Mouse (Mus musculus) kidney, postnatal 14 days (tissue): Measurements from ENCODE around the gene Pde4c.

ENCODE experiments used
- DNase-seq: peaks from one replicate; pipeline ENCODE4 v3.0.0; 2022; ENCODE audit warnings: mixed read lengths

Gene Pde4c

DNA sequence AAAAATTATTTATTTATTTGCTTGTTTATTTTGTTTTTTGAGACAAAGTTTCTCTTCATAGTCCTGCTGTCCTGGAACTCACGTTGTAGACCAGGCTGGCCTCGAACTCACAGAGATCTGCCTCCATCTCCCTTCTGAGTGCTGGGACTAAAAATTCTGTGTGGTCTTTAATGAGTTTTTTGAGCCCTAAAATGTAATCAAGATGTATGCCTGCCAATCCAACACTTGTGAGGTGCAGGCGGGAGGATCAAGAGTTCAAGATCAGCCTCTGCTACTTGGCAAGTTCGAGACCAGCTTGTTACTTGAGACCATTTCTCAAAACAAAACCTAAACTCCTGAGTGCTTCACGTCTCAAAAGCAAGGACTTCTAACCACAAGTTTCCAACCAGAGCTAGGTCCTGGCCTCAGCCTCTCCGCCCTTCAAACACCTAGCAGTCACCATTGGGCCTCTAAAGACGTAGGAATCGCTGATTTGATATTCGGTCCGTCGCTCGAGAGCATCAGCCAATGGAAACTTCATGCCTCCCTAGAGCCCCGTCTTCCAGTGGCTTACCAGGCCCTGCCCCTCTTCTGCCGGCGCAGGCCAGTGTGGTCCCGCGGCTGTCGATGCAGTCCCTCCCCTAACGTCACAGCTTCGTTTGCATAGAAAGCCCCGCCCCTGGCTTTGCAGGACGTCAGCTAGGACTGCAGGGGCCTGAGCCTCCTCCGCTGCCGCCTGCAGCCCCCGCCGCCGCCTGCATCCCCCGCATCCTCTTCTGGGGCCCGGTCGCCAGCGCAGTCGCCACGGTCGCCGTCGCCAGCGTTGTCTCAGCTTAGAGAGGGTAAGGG is 30.7 kb downstream of the Pde4c start, which contains the start of gene Rab3a:
Gene Rab3a, plus strand, starts transcription at position 637 of the 828 bp plus-strand sequence.
- peak; percentile 99 for DNase-seq

DNA sequence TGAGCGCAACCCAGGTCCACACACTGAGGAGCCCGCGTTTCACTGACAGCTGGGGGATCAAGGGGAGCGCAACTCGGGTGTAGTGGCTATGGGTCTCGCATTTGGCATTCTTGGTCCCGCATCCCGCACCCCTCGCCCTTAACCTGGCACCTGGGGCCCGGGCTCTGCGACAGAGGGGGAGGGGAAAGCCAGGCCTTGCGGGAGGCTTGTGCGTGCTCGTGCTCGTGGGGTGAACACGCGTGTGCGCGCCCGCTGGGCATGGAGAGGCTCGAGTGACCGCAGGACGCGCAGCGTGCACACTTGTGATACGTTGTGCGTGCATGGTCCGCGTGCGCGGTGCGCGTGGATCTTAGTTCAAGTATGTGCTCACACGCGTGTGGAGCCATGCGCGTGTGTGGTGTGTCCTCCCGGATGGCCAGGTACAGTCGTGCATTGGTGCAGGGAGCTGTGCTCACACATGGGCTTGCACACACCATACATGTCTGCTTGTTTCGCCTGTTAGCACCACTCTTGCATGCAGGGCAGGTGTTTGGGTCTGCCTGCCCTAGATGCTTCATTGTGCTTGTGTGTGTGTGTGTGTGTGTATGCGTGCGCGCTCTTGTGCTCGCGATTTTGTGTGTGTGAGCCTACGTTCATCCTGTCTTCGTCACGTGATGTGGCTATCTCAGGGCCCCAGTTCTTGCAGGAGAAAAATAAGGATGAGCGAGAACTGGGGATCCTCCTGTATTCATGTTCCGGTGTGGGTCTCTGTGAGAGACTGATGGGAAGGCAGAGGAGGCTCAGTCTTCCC is 31.5 kb downstream of the Pde4c start:
- peak; percentile 67 for DNase-seq

DNA sequence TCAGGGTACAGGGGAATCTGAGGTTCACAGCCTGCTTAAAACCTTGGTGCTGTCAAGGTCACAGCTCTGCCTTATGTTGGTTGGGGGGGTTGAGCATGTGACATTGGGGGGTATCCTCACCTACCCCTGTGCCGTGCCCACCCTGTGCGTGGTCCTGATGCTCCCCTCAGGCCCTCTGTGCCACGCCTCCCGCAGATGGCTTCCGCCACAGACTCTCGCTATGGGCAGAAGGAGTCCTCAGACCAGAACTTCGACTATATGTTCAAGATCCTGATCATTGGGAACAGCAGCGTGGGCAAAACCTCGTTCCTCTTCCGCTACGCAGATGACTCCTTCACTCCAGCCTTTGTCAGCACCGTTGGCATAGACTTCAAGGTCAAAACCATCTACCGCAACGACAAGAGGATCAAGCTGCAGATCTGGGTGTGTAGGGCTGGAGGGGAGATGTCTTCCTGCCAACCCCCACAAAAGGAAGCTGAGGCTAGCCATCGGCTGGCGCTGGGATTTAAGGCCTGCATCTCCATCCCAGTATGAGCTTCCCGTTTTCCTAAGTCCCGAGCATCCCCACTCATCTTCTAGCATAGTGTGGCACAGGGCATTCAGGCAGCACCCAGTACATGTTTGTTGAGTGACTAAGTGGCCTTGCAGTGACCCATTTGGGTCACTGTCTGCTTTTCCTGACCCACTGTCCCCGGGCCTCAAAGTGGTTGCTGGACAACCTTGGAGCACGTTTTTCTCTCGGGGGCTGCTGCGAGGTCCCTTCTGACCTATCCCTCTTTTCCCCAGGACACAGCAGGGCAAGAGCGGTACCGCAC is 32.3 kb downstream of the Pde4c start:
- no peak for DNase-seq

DNA sequence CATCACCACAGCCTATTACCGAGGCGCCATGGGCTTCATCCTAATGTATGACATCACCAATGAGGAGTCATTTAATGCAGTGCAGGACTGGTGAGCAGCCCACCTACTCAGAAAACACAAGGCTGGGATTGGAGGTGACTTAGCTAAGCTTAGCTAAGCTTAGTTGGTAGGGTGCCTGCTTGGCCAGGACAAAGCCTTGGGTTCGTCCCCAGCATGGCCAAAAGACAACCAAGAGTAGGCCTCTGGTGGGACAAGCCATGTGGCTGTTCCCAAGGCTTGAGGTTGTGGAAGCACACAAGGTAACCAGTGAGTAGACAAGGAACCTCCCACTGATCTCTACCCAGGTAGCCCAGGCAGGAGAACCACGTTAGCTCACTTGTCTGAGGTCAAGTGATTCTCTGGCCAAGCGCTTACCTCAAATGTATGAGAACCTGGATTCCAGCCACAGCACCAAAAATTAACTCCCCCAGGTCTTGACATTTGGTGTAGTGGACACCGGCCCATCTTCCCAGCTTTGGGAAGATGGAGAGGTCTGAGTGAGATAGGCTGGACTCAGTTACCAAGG is 33.0 kb downstream of the Pde4c start:
- DNase-seq, result no peak

DNA sequence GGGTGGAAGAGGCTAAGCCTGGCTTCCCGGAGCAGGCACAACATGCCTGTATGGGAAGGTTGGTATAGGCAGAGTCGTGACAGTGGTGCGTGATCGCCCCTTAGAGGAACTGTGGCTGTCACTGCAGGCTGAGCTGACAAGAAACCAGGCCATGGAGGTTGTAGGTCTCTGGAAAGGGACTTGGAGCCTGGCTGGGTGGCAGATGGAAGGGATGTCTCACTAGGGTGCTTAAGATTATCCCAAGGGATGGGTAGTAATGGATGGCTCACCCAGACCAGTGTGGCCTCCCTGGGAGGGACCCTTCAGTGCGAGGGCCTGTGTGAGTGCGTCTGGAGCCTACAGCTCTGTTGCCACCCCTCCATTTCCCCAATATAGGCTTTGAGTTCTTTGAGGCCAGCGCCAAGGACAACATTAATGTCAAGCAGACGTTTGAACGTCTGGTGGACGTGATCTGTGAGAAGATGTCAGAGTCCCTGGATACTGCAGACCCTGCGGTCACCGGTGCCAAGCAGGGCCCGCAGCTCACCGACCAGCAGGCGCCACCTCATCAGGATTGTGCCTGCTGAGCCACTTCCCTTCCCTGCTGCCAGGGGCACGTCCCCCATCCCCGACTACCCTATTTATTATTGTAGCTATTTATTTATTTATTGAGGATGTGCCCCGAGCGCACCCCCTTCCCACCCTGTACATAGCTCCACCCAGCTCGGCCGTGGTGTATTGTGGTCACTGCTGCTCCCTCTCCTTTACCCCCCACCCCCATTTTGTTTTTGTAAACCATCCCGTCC is 34.2 kb downstream of the Pde4c start:
- no peak for DNase-seq

DNA sequence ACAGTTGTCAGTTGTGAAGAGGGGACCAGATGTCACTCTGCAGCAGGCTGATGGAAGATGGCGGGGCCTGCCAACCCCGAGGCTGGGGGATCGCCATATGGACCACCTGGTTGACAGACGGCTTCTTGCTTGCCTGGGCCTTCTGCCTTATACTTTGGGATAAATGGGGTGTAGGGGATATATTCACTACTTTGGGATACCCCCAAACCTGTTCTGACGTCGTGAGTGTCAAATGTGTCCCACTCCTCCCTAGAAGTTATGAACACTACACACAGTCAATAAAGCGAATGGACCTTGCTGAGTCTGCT is 34.7 kb downstream of the Pde4c start:
- no peak for DNase-seq

DNA sequence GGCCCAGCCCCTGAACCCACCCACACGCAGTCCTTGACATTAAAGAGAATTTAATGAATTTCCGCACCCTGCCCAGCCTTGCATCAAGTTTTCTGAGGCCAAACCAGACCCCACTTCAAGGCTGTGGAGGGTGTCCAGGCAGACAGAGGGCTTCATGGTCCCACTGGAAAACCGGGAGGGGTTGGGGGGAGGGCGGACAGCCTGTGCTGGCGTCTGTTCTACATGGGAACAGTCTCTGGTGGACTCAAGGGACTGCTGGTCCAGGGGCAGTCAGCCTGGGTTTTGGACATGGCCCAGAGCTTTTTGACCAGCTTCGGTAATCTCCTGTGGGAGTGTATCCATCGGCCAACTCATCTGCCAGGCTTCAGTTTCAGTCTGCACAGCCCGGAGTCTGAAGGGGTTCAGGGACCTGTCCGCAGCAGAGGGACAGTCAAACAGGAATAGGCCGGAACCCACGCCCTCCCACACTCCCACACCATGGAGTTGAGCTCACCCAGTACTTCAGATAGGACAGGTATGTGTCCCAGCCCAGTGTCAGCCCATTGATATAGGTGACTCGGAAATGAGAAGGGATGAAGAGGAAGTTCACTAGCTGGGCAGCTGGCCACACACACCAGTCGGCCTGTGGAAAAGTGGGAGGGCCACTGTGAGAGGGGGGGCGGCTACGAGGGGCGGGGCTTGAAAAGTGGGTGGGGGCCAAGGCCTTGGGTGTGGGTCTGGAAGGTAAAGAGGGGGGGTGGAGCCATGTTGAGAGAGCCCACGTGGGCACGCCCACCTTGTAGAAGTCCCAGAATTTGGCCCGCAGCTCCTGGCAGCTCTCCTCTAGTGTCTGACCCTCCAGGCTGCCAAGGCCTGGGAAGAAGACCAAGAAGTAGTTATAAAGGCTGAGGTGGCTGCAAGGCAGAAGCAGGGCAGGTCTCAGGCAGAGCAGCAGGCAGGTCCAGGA is 35.4 kb downstream of the Pde4c start:
- no peak for DNase-seq

DNA sequence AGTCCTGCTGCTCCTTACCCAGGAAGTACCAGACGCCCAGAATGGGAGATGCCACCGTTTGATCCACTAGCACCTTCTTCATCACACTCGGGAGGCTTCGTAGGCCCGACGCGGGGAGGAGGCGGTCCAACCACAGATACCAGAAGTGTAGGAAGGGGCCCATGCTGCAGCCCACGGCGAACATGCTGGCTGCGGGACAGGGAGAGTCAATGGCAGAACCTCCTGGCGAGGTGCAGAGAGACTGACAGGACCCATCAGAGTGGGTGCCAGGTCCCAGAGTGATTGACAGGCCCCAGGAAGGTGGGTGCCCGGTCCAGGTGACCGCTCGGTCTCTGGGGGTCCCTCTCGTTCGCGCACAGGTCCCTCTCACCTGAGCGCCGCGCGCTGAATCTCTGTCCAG is 36.8 kb downstream of the Pde4c start:
- no peak for DNase-seq

DNA sequence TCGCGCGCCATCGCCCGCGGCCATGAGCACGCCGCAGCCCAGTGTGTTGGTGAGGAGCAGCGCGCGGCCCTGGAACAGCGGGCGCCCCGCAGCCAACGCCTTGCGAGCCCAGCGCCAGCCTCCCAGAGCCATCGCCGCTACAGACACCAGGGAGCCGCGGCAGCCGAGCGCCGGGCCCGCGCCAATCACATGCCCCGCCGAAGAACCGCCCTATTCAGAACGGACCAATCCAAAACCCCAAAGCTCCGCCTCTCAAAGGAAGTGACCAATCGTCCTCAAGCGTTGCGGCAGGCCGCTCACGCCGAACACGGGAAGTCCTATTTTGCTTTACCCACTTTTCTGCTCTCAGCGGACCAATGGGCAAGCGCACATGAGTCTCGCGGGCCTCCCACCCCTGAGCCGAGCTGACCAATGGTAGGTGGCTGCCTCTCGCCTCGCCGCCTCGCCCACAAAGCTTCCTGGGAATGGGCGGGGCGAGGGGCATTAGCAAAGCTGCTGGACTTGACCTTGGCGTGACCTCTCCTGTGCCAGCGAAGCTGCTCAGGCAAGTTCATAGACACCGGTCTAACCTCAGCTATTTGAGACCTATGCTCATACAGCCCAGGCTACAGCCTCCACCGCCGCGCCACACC is 37.4 kb downstream of the Pde4c start, which contains the start of gene Mpv17l2:
Gene Mpv17l2, minus strand, starts transcription at position 172 of the 632 bp plus-strand sequence.
- DNase-seq, result peak; percentile 98

DNA sequence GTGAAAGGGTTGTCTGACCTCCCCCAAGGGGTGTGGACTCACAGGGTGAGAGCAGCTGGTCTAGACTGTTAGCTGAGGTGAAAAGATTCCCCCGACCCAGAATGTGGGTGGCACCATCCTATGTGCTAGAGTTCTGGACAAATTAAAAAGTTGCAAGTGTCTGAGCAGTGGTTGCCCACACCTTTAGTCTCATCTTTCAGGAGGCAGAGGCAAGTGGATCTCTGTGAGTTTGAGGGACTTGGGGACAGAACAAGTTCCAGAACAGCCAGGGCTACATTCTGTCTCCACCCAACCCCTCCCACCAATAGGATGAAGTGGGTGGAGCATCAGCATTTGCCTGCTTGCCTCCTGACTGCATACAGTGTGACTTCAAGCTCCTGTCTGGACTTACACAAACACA is 38.6 kb downstream of the Pde4c start:
- DNase-seq, result no peak

DNA sequence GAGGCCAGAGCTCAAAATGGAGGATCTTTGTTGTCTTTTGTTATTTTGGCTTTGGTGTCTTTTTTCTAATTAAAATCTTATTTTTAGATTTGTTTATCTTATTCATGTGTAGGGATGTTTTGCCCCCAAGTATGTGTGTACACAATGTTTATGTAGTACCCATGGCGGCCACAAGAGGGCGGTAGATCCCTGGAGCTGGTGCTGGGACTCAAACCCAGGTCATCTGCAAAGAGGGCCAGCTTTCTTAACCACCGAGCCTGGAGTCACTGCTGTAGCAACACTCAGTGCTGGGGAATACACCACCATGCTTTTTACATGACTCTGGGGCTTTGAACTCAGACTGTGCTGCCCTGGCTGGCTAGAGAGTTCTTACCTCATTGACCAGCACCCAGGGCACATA is 39.8 kb downstream of the Pde4c start:
- DNase-seq, result peak; percentile 64

DNA sequence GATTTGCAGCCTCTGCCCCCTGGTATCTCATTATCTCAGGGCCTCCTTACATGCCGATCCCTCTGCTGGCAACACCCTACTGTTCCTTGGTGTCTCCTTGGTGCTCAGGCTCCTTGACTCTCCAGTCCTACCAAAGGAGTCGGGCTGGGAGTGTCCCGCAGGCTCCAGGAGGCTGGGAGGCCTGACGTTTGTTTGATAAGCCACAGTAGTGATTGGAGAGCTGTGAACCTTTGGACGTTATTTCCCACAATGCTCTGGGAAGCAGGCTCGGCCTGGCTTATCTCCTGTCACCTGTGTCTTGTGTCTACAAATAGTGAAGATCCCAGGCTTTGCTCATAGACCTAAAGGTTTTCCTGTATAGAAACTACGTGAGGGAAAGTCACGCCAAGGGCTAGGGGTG is 40.5 kb downstream of the Pde4c start:
- no peak for DNase-seq

DNA sequence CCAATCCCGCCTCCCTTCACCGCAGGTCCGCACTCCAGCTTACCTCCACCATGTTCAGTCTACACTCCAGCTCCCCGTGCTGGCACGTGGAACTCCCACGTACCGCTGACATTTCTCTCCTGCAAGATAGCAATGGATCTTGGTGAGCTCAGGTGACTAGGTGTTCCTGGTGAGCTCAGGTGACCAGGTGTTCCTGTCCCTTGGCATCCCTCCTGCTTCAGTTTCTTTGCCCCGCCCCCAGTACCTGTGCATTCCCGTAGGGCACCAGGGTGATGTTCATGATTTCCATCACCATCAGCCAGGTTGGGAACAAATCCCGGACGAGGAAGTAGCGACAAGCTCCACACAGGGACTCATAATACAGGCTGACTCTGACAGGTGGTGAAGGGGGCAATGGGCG is 41.2 kb downstream of the Pde4c start:
- DNase-seq, result no peak

DNA sequence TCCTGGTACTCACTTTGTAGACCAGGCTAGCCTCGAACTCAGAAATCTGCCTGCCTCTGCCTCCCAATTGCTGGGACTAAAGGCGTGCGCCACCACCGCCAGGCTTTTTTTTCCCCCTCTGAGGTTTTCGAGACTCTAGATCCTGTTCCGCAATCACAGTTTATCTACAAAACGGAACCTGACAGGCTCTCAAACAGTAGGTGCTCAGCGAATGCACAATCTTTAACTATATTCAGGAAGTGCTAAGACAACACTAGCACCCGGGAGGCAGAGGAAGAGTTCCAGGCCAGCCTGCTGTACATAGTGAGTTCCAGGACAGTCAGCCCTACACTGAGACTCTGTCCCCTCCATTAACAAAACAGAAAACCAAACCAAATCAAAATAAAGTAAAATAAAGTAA is 41.8 kb downstream of the Pde4c start:
- DNase-seq, result no peak

DNA sequence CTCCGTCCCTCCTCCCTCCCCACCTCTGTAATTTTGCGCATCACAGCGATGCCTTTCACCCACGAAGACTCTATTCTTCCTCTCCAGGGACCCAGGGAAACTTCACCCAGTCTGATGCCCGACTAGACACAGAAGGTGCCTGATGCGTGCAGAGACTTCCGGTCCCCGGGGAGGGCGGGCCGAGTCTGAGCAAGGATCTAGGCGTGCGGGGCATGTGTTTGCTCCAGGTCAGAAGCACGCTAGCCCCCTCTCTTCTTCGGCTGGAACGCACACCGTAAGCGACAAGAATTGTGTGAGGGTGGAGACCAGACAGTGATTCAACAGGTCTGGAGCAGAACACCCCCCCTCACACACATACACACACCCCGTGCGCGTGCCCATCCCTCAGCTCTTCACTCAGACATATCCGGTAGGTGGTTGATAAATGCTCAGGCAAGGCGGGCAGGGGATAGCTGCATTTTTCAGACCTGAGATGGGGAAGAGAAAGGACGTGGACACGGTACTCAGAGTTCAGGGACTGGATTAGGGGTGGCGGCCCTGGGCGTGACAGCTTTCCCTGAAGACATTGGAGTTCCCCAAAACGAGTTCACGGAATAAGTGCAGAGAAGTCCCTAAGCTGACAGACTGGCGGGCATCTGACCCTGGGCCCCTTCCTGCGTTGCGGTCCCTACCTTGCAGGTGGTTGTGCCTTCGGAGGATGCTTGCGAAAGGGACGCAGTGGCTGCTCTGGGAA is 42.5 kb downstream of the Pde4c start:
- peak; percentile 52 for DNase-seq

DNA sequence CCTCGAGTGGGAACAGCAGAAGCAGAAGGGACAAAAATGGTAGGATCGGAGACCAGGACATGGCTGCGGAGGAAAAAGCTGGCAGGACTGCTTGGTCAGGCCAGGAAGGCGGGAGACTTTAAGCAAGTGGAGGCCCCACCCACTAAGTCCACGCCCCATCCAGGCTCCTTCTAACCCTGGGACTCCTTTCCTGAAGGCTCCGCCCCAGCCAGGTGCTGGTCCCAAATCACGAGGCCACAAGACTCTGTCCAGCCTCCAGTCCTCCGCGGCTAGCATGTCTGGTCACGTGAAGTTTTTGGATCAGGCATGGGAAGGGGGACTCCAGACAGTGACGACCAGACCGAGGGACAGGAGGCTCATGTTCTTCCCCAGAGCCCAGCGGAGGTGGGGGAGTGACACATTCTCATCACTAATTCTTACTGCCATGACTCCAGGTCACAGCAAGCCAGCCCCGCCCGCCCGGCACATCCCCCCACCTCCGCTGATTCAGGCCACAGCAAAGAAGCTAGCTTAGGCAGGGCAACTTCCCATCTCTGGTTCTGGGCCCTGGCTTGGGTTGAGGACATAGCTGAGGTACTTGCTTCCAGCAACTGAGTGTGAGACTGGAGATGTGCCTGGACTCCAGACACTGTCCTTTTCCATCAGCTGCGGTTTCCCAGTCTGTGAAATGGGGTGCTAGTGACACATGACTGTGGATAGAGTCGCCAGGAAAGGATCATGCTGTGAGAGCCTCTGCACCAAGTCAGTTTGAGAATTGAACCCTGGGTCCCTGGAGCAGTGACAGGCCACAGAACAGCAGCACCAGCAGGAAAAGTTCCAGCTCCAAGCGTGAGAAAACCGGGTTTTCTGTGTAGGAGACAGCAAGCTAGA is 43.3 kb downstream of the Pde4c start:
- peak; percentile 91 for DNase-seq

DNA sequence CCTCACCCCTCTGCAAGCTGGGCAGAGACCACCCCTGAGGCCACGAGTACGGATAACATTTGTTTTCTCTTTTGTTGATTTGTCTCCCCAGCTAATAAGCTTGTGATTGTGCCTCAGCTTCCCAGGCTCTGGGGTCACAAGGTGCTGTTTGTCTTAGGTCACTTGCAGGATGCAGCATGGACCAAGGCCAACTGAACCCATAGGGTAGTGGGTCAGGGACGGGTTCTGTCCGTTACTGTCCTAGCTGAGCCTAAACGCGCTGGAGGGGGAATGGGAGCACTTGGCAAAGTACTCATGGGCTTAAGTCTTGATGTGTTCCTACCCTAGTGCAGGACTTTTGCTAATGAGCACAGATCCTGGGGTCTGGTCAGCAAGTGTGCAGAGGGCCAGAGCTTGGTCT is 44.0 kb downstream of the Pde4c start:
- no peak for DNase-seq

DNA sequence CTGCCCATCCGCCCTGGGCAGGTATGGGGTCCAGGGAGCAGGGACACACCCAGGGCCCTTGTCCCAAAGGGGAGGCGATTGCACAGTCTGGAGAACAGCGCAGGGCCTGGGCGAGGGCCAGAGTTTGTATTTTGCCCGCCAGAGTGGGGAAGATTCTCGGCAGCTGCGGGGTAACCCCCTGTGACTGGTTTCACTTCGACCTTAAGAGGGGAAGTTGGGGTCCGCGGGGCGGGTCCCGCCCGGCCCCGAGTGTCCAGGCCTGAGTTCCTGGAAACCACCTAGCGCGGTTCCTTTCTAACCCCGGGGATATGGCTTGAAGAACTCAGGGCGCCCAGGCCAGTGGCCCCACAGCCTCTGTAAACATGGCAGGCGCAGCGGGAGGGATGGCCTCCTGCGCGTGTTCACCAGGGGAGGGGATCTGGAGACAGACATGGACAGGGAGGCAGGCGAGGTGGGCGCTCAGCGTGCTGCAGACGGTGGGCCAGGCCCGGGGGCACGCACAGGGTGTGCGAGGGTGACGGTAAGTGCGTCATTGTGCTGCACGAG is 44.8 kb downstream of the Pde4c start:
- DNase-seq, result no peak
